Mouse (Mus musculus): ENCODE measurements around the gene Xrcc6. TPM values are rescaled to one million over a fixed set of nuclear protein-coding genes. Genes with fewer than 3 reads are reported as not detected.

Xrcc6 gene
- polyA plus RNA-seq (2014; fragmentation: Illumina TruSeq; extraction: RNeasy Lipid Tissue Mini Kit (QIAGEN cat#74804); ENCODE audit: low replicate concordance): 84.1 TPM

DNA sequence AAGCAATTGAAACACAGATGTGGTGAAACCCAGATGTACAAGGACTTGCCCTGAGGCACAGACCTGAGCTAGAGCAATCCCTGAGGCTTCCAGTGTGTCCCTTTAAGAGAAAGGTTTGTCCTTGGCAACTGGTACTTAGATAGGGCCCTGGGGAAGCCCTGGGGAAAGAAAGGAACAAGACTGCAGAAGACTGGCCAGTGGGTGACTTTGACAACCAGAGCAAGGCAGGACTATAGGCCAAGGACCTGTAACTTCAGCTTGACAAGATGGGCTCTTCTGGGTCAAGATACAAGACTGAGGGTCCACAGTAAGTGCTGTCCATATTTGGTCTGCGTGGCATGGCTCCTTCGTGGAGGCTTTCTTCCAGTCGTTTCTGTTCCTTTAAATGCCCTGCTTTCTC, at the start of gene Xrcc6:
TSS of gene Xrcc6 (plus strand) at position 190 of the 400 bp plus-strand sequence.

GRCm38 (mm10) chr15:81960171-81961077, 27.2 kb upstream of the Xrcc6 start, which contains the start of gene Pmm1:
Gene Pmm1, minus strand, starts transcription at chr15:81960930.

DNA sequence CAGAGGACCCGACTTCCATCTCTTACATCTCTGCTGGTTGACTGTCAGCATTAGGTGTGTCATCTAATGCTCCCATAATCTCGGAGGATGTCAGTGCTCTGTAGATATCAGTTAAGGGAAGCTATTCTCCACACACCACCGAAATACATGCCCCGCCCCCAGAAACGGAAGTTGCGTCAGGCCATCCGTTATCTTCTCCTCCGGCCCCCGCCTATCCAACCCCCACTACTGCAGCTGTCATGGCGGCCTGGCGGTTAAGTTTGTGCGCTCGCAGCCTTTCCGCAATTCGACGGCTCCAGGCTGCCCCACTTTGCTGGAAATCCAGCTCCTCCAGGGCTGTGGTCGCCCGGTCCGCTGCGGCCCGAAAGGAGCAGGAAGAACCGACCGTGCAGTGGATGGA, 7.3 kb upstream of the Xrcc6 start, which contains the start of gene 1700029P11Rik:
TSS of gene 1700029P11Rik (plus strand) at position 220 of the 400 bp plus-strand sequence.

GRCm38 (mm10) chr15:82033762-82034161, 46.1 kb downstream of the Xrcc6 start, which contains the start of gene Desi1:
Gene Desi1, minus strand, starts transcription at chr15:82033862.

DNA sequence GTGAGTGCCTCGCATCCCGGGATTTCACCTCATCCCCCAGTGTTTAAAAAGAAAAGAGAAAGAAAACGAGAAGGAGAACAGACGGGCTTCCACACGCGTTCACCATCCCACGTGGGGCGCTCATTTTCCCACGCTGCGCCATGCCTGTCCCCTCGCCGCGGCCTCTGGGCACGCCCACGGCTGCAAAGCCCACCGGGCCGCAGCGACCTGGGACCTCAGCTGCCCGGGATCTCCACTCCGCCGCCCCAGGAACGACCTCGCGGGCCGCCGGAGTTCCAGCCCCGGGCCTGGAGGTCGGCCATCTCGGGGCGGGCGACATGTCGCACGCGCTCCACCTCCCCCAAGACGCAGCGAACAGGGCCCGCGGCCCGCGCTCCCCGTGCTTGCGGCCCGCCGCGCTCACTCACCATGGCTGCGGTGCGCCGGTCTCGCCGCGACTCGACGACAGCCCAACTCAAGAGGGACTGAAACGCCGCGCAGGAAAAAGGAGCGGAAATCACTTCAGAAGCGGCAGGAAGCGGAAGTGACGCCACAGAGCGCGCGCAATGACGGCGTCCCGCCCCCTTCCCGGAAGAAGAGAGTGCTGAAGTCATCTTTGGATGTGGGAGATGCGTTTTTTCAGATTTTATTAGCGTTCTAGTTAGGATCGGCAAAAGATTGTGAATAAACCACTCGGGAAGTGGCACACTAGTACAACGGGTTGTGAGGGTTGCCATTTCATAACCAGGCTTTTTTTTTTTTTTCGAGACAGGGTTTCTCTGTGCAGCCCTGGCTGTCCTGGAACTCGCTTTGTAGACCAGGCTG, 59.6 kb downstream of the Xrcc6 start, which contains the start of gene Snu13:
TSS of gene Snu13 (minus strand) at position 519 of the 804 bp plus-strand sequence.

DNA sequence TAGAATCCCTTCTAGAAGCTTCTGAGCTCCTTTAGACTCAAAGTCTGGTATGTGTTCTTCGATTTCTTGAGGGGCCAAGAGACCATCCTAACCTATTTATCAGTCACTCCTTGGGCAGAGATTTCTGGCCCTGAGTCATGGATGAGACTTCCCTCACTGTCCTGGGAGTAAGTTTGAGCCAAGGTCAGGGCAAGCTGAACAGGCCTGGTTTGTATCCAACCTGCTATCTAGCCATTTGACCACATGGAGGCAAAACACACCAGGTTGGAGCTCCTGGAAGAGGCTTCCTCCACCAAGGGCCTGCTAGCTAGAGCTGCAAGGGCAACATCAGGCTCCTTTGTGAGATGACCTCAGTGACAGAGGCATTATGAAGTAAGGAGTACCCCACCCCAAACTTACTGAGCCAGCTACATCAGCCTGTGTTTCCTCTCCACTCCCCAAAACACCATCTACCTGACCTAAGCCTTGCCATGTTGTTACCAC, 71.1 kb downstream of the Xrcc6 start, which contains the start of gene 4930407I10Rik:
TSS of gene 4930407I10Rik (plus strand) at position 433 of the 483 bp plus-strand sequence.

DNA sequence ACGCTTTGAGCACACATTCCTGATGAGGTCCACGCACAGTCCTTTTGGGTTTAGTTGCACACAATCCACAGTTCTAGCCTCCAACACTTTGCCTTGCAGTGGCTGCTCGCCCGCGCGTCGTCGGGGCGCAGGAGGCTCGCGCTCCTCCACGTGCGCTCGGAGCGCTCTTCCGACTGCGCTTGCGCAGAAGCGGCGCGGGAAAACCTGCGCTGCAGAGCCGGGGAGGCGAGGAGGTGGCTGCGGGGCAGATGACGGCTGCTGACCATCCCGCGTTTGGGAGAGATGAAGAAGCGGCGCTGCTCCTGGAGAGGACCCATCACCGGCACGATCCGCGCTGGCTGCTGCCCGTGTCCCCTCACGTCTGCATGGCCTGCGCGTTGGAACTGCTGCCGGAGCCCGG, 82.3 kb downstream of the Xrcc6 start, which contains the start of gene Mei1:
TSS of gene Mei1 (plus strand) at position 99 of the 400 bp plus-strand sequence.

Other genes with a start within 250 kb of the Xrcc6 start
- gene Zc3h7b, start 242.8 kb upstream of the Xrcc6 start, polyA plus RNA-seq (2014; fragmentation: Illumina TruSeq; extraction: RNeasy Lipid Tissue Mini Kit (QIAGEN cat#74804); ENCODE audit: low replicate concordance): 2.3 TPM
- gene Rangap1, start 242.3 kb upstream of the Xrcc6 start, polyA plus RNA-seq (2014; fragmentation: Illumina TruSeq; extraction: RNeasy Lipid Tissue Mini Kit (QIAGEN cat#74804); ENCODE audit: low replicate concordance): 2.4 TPM
- gene Tef, start 185.4 kb upstream of the Xrcc6 start, polyA plus RNA-seq (2014; fragmentation: Illumina TruSeq; extraction: RNeasy Lipid Tissue Mini Kit (QIAGEN cat#74804); ENCODE audit: low replicate concordance): 16.0 TPM
- gene Tob2, start 129.0 kb upstream of the Xrcc6 start, polyA plus RNA-seq (2014; fragmentation: Illumina TruSeq; extraction: RNeasy Lipid Tissue Mini Kit (QIAGEN cat#74804); ENCODE audit: low replicate concordance): 9.2 TPM
- gene Phf5a, start 115.9 kb upstream of the Xrcc6 start, polyA plus RNA-seq (2014; fragmentation: Illumina TruSeq; extraction: RNeasy Lipid Tissue Mini Kit (QIAGEN cat#74804); ENCODE audit: low replicate concordance): 15.1 TPM
- gene Aco2, start 115.5 kb upstream of the Xrcc6 start, polyA plus RNA-seq (2014; fragmentation: Illumina TruSeq; extraction: RNeasy Lipid Tissue Mini Kit (QIAGEN cat#74804); ENCODE audit: low replicate concordance): 68.7 TPM
- 0.19 TPM for gene Polr3h, start 61.6 kb upstream of the Xrcc6 start, polyA plus RNA-seq (2014; fragmentation: Illumina TruSeq; extraction: RNeasy Lipid Tissue Mini Kit (QIAGEN cat#74804); ENCODE audit: low replicate concordance)
- gene Csdc2, start 51.1 kb upstream of the Xrcc6 start, polyA plus RNA-seq (2014; fragmentation: Illumina TruSeq; extraction: RNeasy Lipid Tissue Mini Kit (QIAGEN cat#74804); ENCODE audit: low replicate concordance): not detected
- 1.2 TPM for gene Pmm1, start 26.9 kb upstream of the Xrcc6 start, polyA plus RNA-seq (2014; fragmentation: Illumina TruSeq; extraction: RNeasy Lipid Tissue Mini Kit (QIAGEN cat#74804); ENCODE audit: low replicate concordance)
- not detected for gene 1700029P11Rik, start 7.3 kb upstream of the Xrcc6 start, polyA plus RNA-seq (2014; fragmentation: Illumina TruSeq; extraction: RNeasy Lipid Tissue Mini Kit (QIAGEN cat#74804); ENCODE audit: low replicate concordance)
- gene Desi1, start 46.0 kb downstream of the Xrcc6 start, polyA plus RNA-seq (2014; fragmentation: Illumina TruSeq; extraction: RNeasy Lipid Tissue Mini Kit (QIAGEN cat#74804); ENCODE audit: low replicate concordance): 13.1 TPM
- 260 TPM for gene Snu13, start 59.8 kb downstream of the Xrcc6 start, polyA plus RNA-seq (2014; fragmentation: Illumina TruSeq; extraction: RNeasy Lipid Tissue Mini Kit (QIAGEN cat#74804); ENCODE audit: low replicate concordance)
- not detected for gene 4930407I10Rik, start 71.3 kb downstream of the Xrcc6 start, polyA plus RNA-seq (2014; fragmentation: Illumina TruSeq; extraction: RNeasy Lipid Tissue Mini Kit (QIAGEN cat#74804); ENCODE audit: low replicate concordance)
- gene Mei1, start 82.2 kb downstream of the Xrcc6 start, polyA plus RNA-seq (2014; fragmentation: Illumina TruSeq; extraction: RNeasy Lipid Tissue Mini Kit (QIAGEN cat#74804); ENCODE audit: low replicate concordance): not detected
- 1.7 TPM for gene Ccdc134, start 140.1 kb downstream of the Xrcc6 start, polyA plus RNA-seq (2014; fragmentation: Illumina TruSeq; extraction: RNeasy Lipid Tissue Mini Kit (QIAGEN cat#74804); ENCODE audit: low replicate concordance)
- gene Srebf2, start 159.3 kb downstream of the Xrcc6 start, polyA plus RNA-seq (2014; fragmentation: Illumina TruSeq; extraction: RNeasy Lipid Tissue Mini Kit (QIAGEN cat#74804); ENCODE audit: low replicate concordance): 8.6 TPM
- gene Shisa8, start 225.0 kb downstream of the Xrcc6 start, polyA plus RNA-seq (2014; fragmentation: Illumina TruSeq; extraction: RNeasy Lipid Tissue Mini Kit (QIAGEN cat#74804); ENCODE audit: low replicate concordance): not detected
- 1.2 TPM for gene Tnfrsf13c, start 236.5 kb downstream of the Xrcc6 start, polyA plus RNA-seq (2014; fragmentation: Illumina TruSeq; extraction: RNeasy Lipid Tissue Mini Kit (QIAGEN cat#74804); ENCODE audit: low replicate concordance)